Mouse (Mus musculus) stomach, postnatal 0 days (tissue): ENCODE results near the gene Blcap.

Source experiments
- CTCF ChIP-seq: IDR thresholded peaks from 2 replicates; pipeline ENCODE4 v1.5.1; 2016; ENCODE audit warnings: antibody characterized with exemption, low read depth, mild to moderate bottlenecking, moderate library complexity
- EP300 ChIP-seq: optimal IDR thresholded peaks from 2 replicates; pipeline ENCODE3; 2016; ENCODE audit warnings: antibody characterized with exemption

DNA sequence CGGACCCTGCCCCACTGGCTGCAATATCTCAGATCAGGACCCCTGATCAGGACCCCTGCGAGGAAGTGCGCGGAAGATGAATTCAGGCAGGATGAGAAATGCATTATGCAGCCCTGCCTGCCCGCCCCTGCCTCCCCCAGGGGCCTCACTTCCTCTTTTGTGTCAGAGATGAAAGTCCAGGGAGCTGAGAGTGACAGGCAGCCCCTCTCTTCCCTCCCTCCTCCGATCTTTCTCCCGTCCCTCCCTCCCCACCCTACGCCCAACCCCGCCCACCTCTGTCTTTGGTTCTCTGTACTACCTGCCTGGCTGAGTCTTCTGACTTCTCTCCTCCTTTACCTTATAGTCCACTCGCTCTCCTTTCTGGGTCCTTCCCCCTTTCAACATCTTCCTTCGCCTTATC lies 42.9 kb upstream of the Blcap start:
- no peak for TF ChIP-seq CTCF
- no peak for TF ChIP-seq EP300
